Mouse (Mus musculus): ENCODE measurements around the gene Erich2. TPM values are rescaled to one million over a fixed set of nuclear protein-coding genes. Genes with fewer than 3 reads are reported as not detected.

The Erich2 gene
- total RNA-seq, 2 experiments from 2014 or later, result not detected

Other genes starting within 250 kb of the Erich2 start
- not detected for gene Sp5, start 33.9 kb upstream of the Erich2 start, total RNA-seq (2021)
- 1 to 10 TPM in 1 of 2 experiments, under 1 TPM in 1; 0.51 to 1.4 TPM for gene Gad1, start 44.3 kb downstream of the Erich2 start, total RNA-seq (2021)
- 10 to 100 TPM; 63.5 to 67.7 TPM for gene Gorasp2, start 152.8 kb downstream of the Erich2 start, total RNA-seq (2021)
- gene Gm26558, start 153.3 kb downstream of the Erich2 start, total RNA-seq (2021), result under 1 TPM in 1 of 2 experiments, not detected in 1; 0.27 TPM

Measured in gastrocnemius, postnatal 14 days (tissue).